Mouse (Mus musculus): ENCODE data around the gene Sbno1.

The Sbno1 gene

DNA sequence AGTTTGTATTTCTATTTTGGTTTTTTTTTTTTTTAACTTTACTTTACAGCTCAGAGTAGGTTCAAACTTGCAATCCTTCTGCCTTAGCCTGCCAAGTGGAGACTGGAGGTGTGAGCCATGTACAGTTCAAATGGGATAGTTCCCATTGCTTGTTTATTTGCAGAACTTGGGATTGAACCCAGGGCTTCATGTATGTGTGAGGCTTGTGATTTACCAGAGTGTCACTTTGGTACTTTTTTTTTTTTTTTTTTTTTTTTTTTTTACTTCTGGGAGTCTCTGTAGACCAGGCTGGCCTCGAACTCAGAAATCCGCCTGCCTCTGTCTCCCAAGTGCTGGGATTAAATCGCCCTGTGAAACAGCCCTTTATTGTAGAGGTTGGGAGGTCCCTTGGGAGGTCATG is 18.4 kb upstream of the Sbno1 start:
- DNase-seq (ENCODE audit: low spot score in 2 of 2) = no peak

DNA sequence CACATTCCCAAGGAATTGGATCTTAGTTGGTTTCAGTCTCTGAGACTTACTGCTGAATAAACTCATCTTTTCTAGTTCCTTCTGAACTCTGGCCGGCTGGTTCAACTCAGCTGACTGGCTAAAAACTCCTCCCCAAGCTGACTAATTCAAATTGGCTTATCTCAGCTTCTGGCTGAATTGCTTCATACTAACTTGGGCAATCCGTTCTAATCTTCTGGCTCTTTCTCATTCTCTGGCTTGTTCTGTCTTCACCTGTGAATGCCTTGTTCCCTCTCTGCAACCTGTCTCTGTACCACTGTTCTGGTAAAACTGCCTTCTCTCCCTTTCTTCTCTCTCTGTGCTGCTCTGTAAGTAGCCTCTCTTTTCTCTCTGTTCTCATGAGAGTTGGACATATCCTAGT is 16.8 kb upstream of the Sbno1 start:
- no peak for DNase-seq (ENCODE audit: low spot score in 2 of 2)

DNA sequence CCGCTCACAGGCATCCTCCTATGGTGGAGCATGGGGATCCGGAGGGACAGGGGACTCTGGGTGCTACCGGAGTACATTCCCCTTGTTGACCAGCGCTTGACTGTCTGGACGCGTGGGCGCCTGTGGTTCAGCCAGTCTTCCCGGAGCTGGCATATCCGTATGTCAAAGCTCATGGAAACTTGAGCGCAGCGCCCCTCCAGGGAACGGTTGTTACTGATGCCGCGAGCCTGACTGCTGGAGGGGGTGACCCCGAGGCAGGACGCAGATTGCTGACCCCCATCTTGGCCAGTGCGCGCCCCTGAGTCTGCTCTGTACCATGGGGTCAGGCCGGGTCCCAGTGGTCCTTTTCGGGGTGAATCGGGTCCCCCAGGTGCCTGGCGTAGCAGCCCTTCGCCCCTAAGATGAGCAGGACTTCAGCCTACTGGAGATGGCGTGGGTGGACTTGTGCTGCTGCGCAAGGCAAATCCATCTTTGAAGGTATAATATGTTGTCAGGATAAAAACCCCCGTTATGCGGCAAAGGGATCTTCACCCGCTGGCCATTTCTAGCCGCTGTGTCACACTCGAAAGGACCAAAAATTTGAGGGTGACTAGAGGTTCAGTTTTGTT is 14.4 kb upstream of the Sbno1 start:
- DNase-seq (ENCODE audit: low spot score in 2 of 2) = no peak

DNA sequence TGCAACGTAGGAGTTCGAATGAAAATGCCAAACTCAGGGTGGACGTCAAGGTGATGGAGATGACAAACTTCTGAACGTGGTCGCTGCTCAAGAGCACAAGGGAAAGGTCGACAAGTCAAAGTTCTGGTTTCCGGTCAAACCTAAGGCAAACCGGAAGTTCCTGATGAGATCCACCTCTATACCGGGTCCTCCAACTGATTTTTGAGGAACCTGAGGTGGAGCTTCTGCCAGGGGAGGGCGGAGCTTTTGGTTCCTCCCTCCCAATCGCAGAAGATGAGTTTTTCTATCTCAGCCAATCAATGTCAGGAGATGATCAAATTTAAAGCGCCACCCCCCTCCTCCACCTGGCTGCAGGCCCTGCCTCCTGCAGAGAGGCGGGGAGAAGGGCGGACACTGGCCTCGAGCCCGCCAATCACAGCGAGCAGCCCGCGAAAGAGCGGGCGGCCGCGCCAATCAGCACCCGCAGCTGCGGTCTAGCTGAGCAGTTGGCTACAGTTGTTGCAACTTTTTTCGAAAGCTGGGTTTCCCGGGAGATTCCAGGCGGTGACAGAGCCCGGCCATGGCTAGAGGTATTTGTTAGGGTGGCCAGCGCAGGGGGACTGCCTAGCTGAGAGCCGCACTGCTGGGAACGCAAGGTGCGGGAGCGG is 13.8 kb upstream of the Sbno1 start, which contains the start of gene Kmt5a:
Kmt5a (plus strand) TSS at position 484 of the 647 bp plus-strand sequence.
- peak; percentile 92 to 94 for DNase-seq (ENCODE audit: low spot score in 2 of 2)

DNA sequence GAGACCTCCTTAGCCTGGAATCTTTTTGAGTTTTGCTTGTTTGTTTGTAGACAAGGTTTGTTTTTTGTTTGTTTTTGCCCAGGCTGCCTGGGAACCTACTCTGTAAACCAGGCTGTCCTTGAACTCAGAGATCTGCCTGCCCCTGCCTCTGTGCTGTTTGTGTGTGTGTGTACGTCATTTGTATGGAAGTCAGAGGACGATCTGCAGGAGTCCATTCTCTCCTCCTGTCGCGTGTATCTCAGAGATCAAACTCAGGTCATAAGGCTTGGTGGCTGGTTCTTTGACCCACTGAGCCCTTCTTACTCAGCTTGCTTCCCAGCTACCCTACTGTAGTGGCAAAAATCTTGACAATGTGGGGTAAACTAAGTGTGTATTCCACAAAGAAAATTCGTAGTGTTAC is 12.9 kb upstream of the Sbno1 start:
- DNase-seq (ENCODE audit: low spot score in 2 of 2) = no peak

DNA sequence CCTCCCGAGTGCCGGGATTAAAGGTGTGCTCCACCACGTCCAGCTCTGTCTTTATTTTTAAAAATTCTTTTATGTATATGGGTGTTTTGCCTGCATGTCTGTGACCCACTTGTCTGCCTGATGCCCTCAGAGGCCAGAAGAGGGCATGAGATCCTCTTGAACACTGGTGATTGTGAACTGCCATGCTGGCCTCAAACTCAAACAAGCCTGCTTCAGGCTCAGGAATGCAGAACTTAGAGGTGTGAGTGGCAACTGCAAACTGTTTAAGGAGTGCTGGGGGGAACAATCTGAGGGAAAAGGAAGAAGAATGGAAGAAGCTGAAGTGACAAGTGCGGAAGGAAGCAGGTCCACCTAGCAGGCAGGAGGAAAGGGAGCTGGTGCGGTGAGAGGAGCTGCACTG is 12.4 kb upstream of the Sbno1 start:
- DNase-seq (ENCODE audit: low spot score in 2 of 2) = no peak

DNA sequence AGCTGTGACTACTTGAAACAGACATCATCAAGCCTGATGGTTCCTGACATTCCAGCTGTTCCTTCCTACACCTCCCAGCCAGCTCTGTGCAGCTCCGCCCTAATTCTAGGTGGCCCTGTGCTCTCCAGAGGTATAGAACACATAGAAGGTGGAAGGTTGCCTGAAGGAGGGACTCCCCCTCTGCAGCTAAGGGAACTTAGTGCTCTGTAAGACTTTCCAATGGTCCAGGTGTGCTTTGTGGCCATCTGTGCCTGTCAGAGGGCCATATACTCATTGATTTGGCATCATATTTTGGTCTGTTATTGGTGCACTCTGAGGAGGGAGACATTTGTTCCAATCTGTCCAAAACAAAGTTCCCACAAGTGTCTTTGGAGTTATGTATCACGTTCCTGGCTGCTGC is 7.2 kb upstream of the Sbno1 start:
- no peak for DNase-seq (ENCODE audit: low spot score in 2 of 2)

DNA sequence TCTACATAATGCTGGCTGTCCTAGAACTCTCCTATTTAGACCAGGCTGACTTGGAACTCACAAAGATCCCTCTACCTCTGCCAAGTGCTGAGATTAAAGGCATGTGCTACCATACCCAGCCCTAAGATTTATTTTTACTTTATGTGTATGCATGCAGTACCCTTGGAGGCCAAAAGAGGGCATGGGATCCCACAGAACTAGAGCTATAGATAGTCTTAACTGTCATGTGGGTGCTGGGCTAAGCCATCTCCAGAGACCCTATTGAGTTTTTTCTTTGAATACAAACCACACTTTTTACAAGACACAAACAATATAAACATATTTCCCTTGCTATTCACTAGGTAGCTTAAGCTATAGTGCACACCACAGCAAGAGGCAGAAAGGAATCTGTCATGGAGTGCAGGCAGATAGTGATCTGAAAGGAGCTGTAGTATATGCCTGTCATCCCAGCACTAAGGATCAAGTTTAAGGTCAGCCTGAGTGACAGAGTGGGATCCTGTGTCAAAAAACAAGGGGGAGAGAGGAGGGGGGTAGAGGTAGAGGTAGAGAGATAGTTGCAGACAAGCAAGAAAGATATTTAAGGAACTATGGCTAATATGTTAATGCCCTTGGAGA is 6.7 kb upstream of the Sbno1 start:
- DNase-seq (ENCODE audit: low spot score in 2 of 2) = no peak

DNA sequence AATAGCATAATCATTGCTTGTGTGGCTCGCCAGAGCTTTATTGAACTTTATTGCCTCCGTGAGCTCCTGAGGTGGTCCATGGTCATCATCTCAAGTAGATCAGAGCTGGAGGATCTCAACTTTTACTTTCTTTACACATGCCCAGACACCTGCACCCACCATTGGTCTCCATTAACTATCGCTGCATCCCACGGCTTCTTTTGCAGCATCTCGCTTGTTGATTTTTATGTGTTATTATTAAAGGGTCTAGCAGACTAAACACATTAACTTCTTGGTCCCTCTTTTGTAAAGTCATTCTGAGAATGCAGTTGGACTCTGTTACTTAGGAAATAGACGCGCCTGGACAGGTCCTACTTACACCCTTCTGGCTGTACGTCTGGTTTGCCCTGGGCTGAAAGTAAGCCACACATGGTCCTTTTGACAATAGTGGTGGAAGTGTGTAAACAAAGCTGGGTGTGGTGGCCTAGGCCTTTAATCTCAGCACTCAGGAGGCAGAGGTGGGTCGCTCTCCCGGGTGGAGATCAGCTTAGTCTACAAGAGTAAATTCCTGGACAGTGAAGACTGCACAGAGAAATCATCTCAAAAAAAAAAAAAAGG is 772 bp upstream of the Sbno1 start:
- DNase-seq (ENCODE audit: low spot score in 2 of 2) = no peak

DNA sequence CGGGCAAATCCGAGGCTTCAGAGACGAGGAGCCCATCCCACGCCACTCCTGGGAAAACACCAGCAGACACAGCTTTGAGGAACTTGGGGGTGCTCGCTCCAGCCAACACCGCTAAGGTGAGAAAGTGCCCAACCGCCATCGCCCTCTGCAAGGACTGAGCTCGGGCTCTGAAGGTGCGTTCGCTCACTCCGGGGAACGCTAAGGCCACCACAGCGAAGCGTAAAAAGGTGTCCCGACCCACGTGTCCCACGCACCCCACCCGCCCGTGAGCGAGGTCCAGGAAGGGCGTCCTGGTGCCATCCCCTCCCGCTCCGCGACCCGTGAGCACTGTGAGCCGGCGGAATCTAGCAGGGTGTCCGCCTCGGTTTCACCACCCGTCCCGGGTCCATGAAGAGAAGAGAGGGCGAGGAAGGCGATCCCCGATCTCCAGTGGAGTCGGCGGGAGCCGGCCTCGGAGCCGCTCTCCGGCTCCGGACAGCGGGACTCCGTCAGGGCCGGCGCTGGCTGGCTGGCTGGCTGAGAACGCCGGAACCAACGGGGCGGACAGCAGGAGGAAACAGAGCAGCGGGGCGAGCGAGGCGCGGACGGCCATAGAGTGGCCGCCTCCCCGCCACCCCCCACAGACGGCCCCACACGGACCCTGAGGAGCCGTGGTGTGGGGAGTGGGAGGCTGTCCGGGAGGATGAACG is 934 bp downstream of the Sbno1 start:
- peak in 1 of 2 experiments; percentile 20 for DNase-seq (ENCODE audit: low spot score in 2 of 2)

DNA sequence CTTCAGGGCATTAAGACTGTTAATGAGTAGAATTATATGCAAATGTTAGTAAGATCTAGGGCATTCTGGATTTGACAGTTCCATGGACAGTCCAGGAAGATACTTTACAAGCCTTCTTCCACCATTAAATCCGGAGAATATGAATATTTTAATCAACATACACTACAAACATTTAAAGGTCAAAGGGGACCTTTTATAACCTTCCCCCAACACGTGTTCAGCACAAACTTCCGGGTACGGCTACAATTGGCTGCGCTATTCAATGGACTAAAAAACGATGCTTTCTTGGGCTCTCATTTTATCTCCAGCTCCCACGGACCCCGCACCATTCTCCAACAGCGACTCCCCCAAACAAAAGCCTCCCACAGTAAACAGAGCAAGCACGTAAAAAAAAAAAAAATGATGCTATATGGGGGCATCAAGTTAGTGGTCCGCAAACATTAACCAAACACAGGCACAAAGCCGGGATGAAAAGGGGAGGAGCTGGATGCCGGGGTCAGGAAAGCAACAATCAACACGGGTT is 1.5 kb downstream of the Sbno1 start:
- DNase-seq (ENCODE audit: low spot score in 2 of 2) = no peak

DNA sequence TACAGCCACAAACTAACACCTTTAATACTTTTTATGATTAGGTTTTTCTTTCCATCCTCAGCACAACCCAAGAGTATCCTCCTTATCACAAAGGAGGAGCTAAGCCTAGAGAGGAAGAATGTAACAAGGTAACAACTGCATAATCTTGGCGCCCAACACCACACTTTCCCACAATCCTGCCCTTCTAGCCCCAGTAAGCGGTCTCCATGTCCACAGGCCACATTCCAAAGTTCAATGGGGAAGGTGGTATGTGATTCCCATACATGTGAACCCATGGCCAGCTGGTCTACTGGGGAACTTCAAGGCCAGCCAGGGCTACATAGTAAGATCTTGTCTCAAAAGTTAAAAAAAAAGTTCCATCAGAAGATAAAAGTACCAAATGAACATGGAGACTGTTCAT is 4.0 kb downstream of the Sbno1 start:
- DNase-seq (ENCODE audit: low spot score in 2 of 2) = no peak

DNA sequence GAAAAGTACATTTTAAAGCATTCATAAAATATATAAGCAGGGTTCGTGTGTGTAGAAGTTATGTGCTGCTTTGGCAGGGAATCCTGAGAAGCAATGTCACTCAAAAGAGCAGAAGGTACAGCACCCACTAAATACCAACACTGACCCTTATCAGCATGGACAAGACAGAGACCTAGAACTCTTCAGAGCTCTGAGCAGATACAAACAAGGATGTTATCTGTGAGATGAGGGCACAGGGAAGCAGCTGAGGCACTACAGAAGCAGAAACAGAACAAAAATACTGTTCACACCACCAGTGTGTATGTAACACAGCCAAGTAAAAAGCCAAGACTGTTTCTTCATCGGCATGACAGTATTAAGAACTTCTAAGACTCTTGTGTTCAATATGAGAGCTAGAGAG is 6.9 kb downstream of the Sbno1 start:
- no peak for DNase-seq (ENCODE audit: low spot score in 2 of 2)

DNA sequence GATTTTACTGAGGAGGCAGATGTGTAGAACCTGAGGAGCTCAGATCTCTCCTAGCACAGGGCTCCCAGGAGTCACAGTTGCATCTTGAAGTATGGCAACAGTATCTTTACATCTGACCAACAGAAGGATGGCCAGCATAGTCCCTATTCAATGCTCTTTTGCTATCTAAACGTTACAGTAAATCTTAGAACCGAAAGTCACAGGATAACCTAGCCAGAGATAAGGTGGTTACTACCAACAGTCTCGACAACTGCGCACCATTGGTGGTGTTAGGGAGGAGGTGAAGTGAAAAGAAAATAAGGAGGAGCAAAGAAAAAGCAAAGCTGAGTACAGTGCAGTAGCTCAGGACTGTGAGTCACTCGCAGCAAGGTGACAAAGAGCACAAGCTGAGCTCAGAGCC is 13.6 kb downstream of the Sbno1 start:
- DNase-seq (ENCODE audit: low spot score in 2 of 2) = no peak

DNA sequence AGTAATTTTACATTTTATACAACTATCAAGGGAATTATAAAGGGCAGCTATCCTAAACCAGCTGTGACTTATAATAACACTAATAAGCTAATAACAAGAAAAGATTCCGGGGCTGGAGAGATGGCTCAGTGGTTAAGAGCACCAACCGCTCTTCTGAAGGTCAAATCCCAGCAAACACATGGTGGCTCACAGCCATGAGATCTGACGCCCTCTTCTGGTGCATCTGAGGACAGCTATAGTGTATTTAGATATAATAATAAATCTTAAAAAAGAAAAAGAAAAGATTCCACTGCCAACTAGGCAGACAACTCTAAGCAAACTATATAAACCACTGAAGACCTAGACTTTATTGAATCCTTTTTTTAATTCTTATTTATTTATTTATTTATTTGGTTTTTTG is 15.0 kb downstream of the Sbno1 start:
- DNase-seq (ENCODE audit: low spot score in 2 of 2) = no peak

DNA sequence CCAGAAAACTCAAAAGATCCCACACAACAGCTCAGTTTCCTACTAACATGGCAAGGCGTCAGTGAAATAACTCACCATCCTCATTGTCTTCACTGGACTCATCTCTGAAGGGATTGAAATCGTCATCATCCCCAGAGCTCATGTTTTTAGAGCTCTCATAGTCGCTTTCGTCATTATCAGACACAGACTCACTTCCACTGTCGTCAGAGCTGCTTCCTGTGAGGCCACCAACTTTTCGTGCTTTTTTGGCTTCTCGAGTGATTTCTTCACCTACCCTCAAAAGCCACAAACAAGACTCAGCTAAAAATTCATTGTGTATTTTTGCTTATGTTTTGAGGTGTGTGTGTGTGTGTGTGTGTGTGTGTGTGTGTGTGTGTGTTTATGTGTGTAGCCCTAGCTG is 32.1 kb downstream of the Sbno1 start:
- DNase-seq (ENCODE audit: low spot score in 2 of 2) = no peak

DNA sequence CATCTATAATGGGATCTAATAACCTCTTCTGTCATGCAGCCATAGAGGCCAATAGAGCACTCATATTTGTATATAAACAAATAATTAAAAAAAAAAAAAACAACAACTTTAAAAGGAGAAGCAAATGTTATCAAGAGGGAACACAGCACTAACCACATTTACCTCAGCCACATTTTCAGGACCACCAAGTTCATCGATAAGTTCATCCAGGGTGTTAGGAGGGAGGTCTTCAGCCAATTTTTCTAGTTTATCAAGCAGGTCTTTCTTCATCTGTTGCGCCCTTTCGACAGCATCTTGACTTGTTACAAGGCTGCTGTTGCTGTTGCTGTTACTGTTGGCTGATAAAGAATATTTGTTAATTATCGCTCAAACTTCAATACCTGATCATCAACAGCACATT is 33.4 kb downstream of the Sbno1 start:
- DNase-seq (ENCODE audit: low spot score in 2 of 2) = no peak

DNA sequence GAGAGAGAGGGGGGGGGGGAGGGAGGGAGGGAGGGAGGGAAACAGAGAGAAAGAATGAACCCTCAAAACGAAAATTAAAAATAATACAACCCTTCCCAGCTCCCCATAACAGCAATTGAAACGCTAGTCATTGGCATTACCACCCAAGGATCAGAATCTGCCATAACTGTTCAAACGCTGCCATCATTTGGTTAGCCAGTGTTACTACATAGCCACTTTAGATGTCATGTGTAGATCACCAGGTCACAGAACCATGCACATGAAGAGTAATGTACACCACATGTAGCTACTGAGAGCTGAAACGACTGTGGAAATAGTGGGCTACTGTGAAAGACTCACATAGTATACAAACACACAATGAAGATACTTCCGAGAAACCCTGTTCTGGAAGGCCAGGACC is 37.9 kb downstream of the Sbno1 start:
- no peak for DNase-seq (ENCODE audit: low spot score in 2 of 2)

DNA sequence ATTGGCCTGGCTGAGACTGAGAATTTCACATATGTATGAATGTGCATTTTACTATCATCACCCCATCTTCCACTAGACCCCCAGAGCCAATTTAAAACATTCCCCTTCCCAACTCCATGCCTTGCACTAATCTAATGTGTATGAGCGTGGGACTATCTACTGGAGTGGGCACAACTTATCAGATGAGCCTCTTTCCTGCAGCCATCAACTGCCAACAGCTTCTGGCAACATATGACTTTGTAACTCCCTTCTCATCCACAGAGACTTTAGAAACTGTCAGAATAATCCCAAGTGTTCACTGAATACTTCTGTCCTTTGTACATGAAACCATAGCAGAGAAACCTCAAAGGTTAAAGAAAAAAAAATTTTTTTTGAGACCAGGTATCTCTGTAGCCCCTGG is 45.7 kb downstream of the Sbno1 start:
- DNase-seq (ENCODE audit: low spot score in 2 of 2) = no peak

DNA sequence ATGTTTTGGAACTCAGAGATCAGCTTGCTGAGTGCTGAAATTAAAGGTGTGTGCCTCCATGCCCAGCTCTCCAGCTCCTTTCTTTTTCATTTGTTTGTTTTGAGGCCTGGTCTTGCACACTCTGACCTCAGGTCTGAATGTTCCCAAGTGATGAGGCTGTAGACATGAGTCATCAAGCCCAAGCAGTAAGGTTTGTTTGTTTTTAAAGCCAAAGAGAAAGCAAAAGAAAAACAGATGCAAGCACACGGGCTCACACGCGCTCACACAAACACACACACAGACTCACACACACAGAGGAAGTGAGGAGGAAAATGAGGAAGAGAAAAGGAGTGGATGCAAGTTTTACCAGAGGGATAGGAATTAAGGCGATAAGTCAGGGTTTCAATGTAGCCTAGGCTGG is 48.7 kb downstream of the Sbno1 start:
- no peak for DNase-seq (ENCODE audit: low spot score in 2 of 2)

DNA sequence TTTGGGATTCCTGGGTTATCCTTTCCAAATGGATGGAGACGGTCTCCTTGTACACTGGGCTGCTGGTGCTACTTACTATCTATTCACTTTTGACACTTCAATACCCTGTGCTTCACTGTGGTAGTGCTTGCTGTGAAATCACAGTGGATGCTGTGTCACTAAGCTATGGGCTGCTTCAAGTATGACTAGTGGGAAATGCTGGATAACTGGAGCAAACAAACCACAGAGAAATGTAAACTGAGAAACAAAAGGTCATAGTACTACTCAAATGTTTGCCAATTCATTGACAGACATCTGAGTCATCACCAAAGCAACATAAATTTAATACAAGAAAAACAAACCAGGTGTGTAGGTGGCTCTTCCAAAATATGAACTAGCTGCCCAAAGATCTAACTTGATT is 49.4 kb downstream of the Sbno1 start:
- DNase-seq (ENCODE audit: low spot score in 2 of 2) = no peak

DNA sequence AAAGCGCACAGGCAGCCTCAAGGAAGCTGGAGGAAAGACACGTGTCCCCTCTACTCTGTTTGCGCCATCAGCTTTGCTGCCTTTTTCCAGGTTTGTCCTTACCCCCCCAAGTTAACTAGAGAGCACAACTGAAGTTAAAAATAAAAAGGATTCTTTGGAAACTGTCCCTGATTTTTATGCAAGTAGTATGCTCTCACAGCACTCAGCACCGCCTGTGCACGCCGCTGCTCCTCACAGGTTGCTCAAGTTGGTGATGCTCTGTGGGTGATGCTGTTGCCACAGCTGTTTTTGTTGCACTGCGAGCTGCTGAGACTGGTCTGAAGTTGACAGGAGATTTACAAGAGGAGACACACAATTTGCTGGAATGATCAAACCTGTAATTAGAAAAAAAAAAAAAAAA is 51.5 kb downstream of the Sbno1 start:
- DNase-seq (ENCODE audit: low spot score in 2 of 2) = no peak

Measured in urinary bladder, postnatal 4 days (tissue).